Mouse (Mus musculus): ENCODE measurements around the gene Adam15. TPM values are rescaled to one million over a fixed set of nuclear protein-coding genes. Genes with fewer than 3 reads are reported as not detected.

Adam15 gene
- polyA plus RNA-seq, 1 experiment from 2014 or later = 44.0 TPM

DNA sequence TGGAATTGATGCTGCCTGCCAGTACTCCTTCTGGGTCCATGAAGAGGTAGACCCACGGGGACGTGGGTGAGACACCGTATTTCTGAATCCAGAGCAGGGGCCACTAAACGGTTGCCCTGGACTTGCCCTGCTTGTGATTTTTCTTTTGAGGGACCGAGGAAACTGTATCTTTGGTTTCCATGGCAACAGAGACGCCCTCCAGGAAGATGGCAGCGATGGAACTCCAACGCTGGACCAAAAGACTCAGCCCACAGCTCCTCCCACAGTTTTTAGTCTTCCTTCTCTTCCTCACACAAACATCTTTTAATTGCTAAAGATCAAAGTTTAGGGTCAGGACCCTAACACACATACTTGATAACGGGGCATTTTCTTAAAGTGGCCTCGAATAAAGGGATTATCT lies 17.8 kb downstream of the Adam15 start:
- Histone ChIP-seq H3K27me3 (ENCODE audit: control insufficient read depth, insufficient read depth, low read length) (no peaks in the 10 kb centered on the region), H3K9ac (0 out of 2 replicates have a peak overlapping the region, but pooled peaks have one; percentile 4), H3K27ac (0 out of 2 replicates have a peak overlapping the region, but pooled peaks have one; percentile 55), H3K36me3 (replicated peaks; ENCODE audit: control insufficient read depth, insufficient read depth) (no peaks in the 10 kb centered on the region), H3K4me2 (replicated peaks) (no peak overlapping the region), H3K9me3 (ENCODE audit: control insufficient read depth, low read length) (no peaks in the 10 kb centered on the region), H3K4me1 (replicated peaks; ENCODE audit: control insufficient read depth, insufficient read depth, low read length) (peaks cover 46% of the 10 kb centered on the region), H3K4me3 (replicated peaks; ENCODE audit: low read length) (no peak overlapping the region)
- 34% methylated on average over 10 of the region's 10 CpGs for WGBS
- ATAC-seq (ENCODE audit: low FRiP score) (no peak), DNase-seq (ENCODE audit: low spot score) (no peak)

DNA sequence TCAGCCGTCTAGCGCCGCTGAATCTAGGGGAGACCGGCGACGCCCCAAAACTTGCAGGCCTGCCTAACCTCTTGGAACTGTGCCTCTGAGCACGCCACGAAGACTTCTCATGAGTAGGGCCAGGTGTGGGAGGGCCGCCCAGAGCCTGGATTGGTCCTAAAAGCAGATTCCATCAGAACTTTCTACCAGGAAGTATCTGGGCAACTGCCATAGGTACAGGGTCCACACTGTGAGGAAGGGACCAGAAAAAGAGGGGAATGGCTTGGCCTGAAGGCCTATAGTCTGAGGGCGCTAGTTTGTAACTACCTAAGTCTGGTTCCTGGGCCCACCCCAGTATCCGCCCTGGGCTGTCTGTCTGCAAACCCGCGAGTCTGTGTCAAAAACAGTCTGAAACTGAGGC lies 18.2 kb downstream of the Adam15 start:
- Histone ChIP-seq H3K27me3 (ENCODE audit: control insufficient read depth, insufficient read depth, low read length) (no peaks in the 10 kb centered on the region), H3K9me3 (ENCODE audit: control insufficient read depth, low read length) (no peaks in the 10 kb centered on the region), H3K36me3 (replicated peaks; ENCODE audit: control insufficient read depth, insufficient read depth) (no peaks in the 10 kb centered on the region), H3K4me3 (replicated peaks; ENCODE audit: low read length) (no peak overlapping the region), H3K9ac (no peak overlapping the region), H3K4me1 (replicated peaks; ENCODE audit: control insufficient read depth, insufficient read depth, low read length) (peaks cover 43% of the 10 kb centered on the region), H3K4me2 (replicated peaks) (0 out of 2 replicates have a peak overlapping the region, but pooled peaks have one; percentile 4), H3K27ac (no peak overlapping the region)
- WGBS = 77% methylated on average over 13 of the region's 13 CpGs
- ATAC-seq (ENCODE audit: low FRiP score) (no peak), DNase-seq (ENCODE audit: low spot score) (no peak)

- Histone ChIP-seq H3K27me3 (ENCODE audit: control insufficient read depth, insufficient read depth, low read length) (no peaks in the 10 kb centered on the region), H3K4me2 (replicated peaks) (peak overlapping the region; percentile 4; the same call in 1 of the 2 replicates), H3K4me3 (replicated peaks; ENCODE audit: low read length) (no peak overlapping the region), H3K27ac (no peak overlapping the region), H3K36me3 (replicated peaks; ENCODE audit: control insufficient read depth, insufficient read depth) (no peaks in the 10 kb centered on the region), H3K9me3 (ENCODE audit: control insufficient read depth, low read length) (no peaks in the 10 kb centered on the region), H3K9ac (no peak overlapping the region), H3K4me1 (replicated peaks; ENCODE audit: control insufficient read depth, insufficient read depth, low read length) (peaks cover 40% of the 10 kb centered on the region)
- ATAC-seq (ENCODE audit: low FRiP score) = no peak
- WGBS = 16% methylated on average over 10 of the region's 10 CpGs
- no peak for DNase-seq (ENCODE audit: low spot score)
Measured at GRCm38 (mm10) chr3:89330948-89331347, 18.8 kb downstream of the Adam15 start.

DNA sequence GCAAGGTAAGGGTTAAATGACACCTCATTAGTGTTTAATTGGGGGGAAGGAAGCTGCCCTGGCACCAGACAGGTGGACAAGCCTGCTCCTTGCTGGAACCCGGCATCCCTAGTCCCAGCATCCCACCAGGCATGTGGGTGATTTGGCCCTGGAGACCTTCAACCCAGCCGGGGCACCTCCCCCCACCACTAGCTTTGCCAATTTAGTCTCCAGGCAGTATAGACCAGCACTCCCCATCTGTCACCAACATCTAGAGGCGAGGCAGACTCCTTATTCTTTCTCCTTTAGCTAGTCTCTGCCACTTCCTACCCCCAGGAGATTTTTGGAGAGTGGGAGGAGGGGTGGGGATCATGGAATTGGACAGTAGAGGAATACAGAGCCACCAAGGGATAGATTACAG lies 19.4 kb downstream of the Adam15 start:
- Histone ChIP-seq H3K9me3 (ENCODE audit: control insufficient read depth, low read length) (no peaks in the 10 kb centered on the region), H3K27me3 (ENCODE audit: control insufficient read depth, insufficient read depth, low read length) (no peaks in the 10 kb centered on the region), H3K36me3 (replicated peaks; ENCODE audit: control insufficient read depth, insufficient read depth) (no peaks in the 10 kb centered on the region), H3K27ac (no peak overlapping the region), H3K4me2 (replicated peaks) (no peak overlapping the region), H3K4me3 (replicated peaks; ENCODE audit: low read length) (no peak overlapping the region), H3K9ac (no peak overlapping the region), H3K4me1 (replicated peaks; ENCODE audit: control insufficient read depth, insufficient read depth, low read length) (peaks cover 40% of the 10 kb centered on the region)
- ATAC-seq (ENCODE audit: low FRiP score) (no peak), DNase-seq (ENCODE audit: low spot score) (no peak)
- 27% methylated on average over 3 of the region's 3 CpGs for WGBS

DNA sequence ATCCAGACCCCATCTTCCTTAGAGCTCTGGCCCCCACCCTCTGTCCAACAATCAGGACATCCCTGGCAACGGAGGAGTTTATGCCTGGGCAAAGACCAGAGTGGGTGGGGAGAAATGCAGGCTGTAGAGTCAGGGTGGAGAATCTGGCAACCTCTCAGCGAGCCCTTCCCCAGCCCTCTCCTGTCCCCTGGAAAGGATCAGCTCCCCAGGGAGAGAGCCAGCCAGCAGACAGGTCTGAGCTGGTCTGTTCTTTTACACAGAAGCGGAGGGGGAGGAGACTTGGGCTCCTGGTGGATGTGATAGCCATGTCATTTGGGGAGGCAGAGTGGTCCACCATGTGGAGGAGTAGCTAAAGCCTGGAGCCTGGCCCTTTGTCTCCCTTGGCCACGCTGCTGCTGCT lies 21.2 kb downstream of the Adam15 start:
- 13% methylated on average over 4 of the region's 4 CpGs for WGBS
- Histone ChIP-seq H3K36me3 (replicated peaks; ENCODE audit: control insufficient read depth, insufficient read depth) (no peaks in the 10 kb centered on the region), H3K9ac (no peak overlapping the region), H3K4me2 (replicated peaks) (no peak overlapping the region), H3K9me3 (ENCODE audit: control insufficient read depth, low read length) (no peaks in the 10 kb centered on the region), H3K4me1 (replicated peaks; ENCODE audit: control insufficient read depth, insufficient read depth, low read length) (peaks cover 40% of the 10 kb centered on the region), H3K4me3 (replicated peaks; ENCODE audit: low read length) (no peak overlapping the region), H3K27ac (no peak overlapping the region), H3K27me3 (ENCODE audit: control insufficient read depth, insufficient read depth, low read length) (no peaks in the 10 kb centered on the region)
- DNase-seq (ENCODE audit: low spot score) (no peak), ATAC-seq (ENCODE audit: low FRiP score) (no peak)

GRCm38 (mm10) chr3:89327371-89327870 lies 22.4 kb downstream of the Adam15 start:
- H3K4me2 ChIP-seq (replicated peaks) = no peak overlapping the region
- H3K36me3 ChIP-seq (replicated peaks; ENCODE audit: control insufficient read depth, insufficient read depth) = no peaks in the 10 kb centered on the region
- H3K27me3 ChIP-seq (ENCODE audit: control insufficient read depth, insufficient read depth, low read length) = no peaks in the 10 kb centered on the region
- no peaks in the 10 kb centered on the region for H3K9me3 ChIP-seq (ENCODE audit: control insufficient read depth, low read length)
- DNase-seq (ENCODE audit: low spot score) (no peak), ATAC-seq (ENCODE audit: low FRiP score) (no peak)
- peak overlapping the region; percentile 18; the same call in 1 of the 2 replicates for H3K9ac ChIP-seq
- WGBS = 27% methylated on average over 9 of the region's 9 CpGs
- H3K4me3 ChIP-seq (replicated peaks; ENCODE audit: low read length) = no peak overlapping the region
- peaks cover 32% of the 10 kb centered on the region for H3K4me1 ChIP-seq (replicated peaks; ENCODE audit: control insufficient read depth, insufficient read depth, low read length)
- no peak overlapping the region for H3K27ac ChIP-seq

DNA sequence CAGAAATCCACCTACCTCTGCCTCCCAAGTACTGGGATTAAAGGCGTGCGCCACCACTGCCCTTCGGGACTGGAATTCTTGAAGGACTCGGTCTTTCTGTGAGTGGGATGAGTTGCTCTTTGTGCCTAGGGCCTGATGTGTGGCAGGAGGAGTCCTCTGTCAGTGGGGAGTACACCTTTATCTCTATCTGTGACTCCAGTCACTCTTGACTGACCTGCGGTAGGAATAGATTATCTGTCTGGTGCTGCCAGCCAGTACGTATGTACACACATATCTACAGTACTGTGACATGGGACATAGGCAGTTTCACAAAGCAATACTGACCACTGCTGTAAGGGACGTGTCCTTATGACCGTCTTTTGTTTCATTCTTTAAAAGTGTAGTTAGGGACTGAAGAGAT lies 23.9 kb downstream of the Adam15 start:
- Histone ChIP-seq H3K4me3 (replicated peaks; ENCODE audit: low read length) (no peak overlapping the region), H3K36me3 (replicated peaks; ENCODE audit: control insufficient read depth, insufficient read depth) (no peaks in the 10 kb centered on the region), H3K9me3 (ENCODE audit: control insufficient read depth, low read length) (no peaks in the 10 kb centered on the region), H3K27me3 (ENCODE audit: control insufficient read depth, insufficient read depth, low read length) (no peaks in the 10 kb centered on the region), H3K9ac (no peak overlapping the region), H3K27ac (no peak overlapping the region), H3K4me2 (replicated peaks) (no peak overlapping the region), H3K4me1 (replicated peaks; ENCODE audit: control insufficient read depth, insufficient read depth, low read length) (peaks cover 21% of the 10 kb centered on the region)
- DNase-seq (ENCODE audit: low spot score) (no peak), ATAC-seq (ENCODE audit: low FRiP score) (no peak)
- WGBS = 93% methylated on average over 8 of the region's 8 CpGs

DNA sequence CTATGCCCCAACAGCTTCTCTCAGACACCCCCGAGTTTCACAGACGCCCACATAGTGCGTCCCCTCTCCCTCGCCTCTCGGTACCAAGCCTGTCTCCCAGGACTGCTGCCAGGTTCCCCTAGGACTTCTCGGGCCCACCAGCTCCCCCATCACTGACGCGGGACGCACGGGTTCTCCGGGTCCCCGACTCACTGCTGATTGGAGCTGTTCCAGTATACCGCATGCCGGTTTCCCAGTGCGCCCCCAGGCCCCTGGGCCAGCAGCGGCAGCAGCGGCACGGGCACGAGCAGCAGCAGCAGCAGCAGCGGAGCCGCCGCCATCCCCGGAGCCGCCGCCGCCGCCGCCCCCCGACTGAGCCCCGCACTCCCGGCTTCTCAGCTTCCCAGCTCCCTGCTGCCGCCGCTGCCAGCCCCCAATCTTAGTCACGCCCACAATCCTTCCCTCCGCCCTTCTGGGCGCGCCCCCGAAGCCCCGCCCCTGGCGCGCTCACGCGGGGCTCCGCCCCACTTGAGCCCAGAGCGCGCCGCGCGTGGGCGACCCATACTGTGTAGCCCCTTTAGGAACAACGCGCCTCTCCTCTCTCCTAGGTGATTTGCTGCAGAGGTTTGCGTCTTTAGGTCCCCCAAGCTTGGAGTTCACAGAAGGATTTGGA lies 27.2 kb downstream of the Adam15 start, which contains the start of gene Efna3:
Gene Efna3 (minus strand): TSS at position 452 of the 652 bp plus-strand sequence.
- ATAC-seq (ENCODE audit: low FRiP score) = peak; percentile 31
- H3K9ac ChIP-seq = peak within 1 kb of the TSS; percentile 96
- peak within 1 kb of the TSS; percentile 95 for H3K27ac ChIP-seq
- under 1% methylated on average over 46 of the region's 53 CpGs for WGBS
- H3K4me1 ChIP-seq (replicated peaks; ENCODE audit: control insufficient read depth, insufficient read depth, low read length) = peaks cover 25% of the 10 kb centered on the region
- no peaks in the 10 kb centered on the region for H3K36me3 ChIP-seq (replicated peaks; ENCODE audit: control insufficient read depth, insufficient read depth)
- H3K4me2 ChIP-seq (replicated peaks) = peak within 1 kb of the TSS; percentile 78
- DNase-seq (ENCODE audit: low spot score) = peak; percentile 85
- H3K27me3 ChIP-seq (ENCODE audit: control insufficient read depth, insufficient read depth, low read length) = peaks cover 12% of the 10 kb centered on the region; the same call in 1 of the 2 replicates
- no peaks in the 10 kb centered on the region for H3K9me3 ChIP-seq (ENCODE audit: control insufficient read depth, low read length)
- H3K4me3 ChIP-seq (replicated peaks; ENCODE audit: low read length) = peak within 1 kb of the TSS; percentile 51

GRCm38 (mm10) chr3:89322131-89322500 lies 27.7 kb downstream of the Adam15 start:
- DNase-seq (ENCODE audit: low spot score) = no peak
- H3K27ac ChIP-seq = peak overlapping the region; percentile 95
- WGBS = 1% methylated on average over 14 of the region's 14 CpGs

More at GRCm38 (mm10) chr3:89322131-89322500, 27.7 kb downstream of the Adam15 start:
- Histone ChIP-seq H3K4me2 (replicated peaks) (peak overlapping the region; percentile 78), H3K27me3 (ENCODE audit: control insufficient read depth, insufficient read depth, low read length) (peaks cover 12% of the 10 kb centered on the region; the same call in 1 of the 2 replicates), H3K4me1 (replicated peaks; ENCODE audit: control insufficient read depth, insufficient read depth, low read length) (peaks cover 20% of the 10 kb centered on the region), H3K36me3 (replicated peaks; ENCODE audit: control insufficient read depth, insufficient read depth) (no peaks in the 10 kb centered on the region), H3K4me3 (replicated peaks; ENCODE audit: low read length) (peak overlapping the region; percentile 51), H3K9me3 (ENCODE audit: control insufficient read depth, low read length) (no peaks in the 10 kb centered on the region), H3K9ac (peak overlapping the region; percentile 96)
- ATAC-seq (ENCODE audit: low FRiP score) = no peak

All from hindbrain, embryonic 14.5 days (tissue).